Mouse (Mus musculus): ENCODE results near the gene ccdc198. TPM values are rescaled to one million over a fixed set of nuclear protein-coding genes. Genes with fewer than 3 reads are reported as not detected.
"Not testable (repeated sequence)": the region's sequence is repeated elsewhere in the genome, so short reads cannot be mapped to it uniquely, and the experiment has no call there.

The ccdc198 gene
- polyA plus RNA-seq, 1 experiment from 2014 or later = 5.8 TPM

DNA sequence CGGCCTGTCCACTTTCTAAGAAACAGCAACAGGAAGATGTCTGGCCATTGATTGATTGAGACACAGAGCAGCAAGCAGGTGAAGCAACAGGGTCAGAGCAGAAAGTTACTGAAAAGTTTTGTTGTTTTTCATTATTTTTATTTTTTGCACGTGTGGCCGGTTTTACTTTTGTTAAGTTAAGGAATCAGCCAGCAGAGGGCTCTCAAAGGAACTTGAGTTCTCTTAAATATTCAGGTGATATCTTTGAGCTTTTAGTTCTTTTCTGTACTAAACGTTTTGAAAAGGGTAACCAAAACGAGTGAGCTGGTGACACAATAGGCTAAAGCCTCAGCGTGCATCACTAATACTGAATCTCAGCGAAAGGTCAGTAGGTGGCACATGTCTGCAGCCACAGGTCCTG lies 26.6 kb downstream of the ccdc198 start:
- H3K9ac ChIP-seq (ENCODE audit: low read length) = no peak overlapping the region
- H3K4me1 ChIP-seq (replicated peaks; ENCODE audit: control insufficient read depth, insufficient read depth, low read length) = no peaks in the 10 kb centered on the region
- no peak overlapping the region for H3K4me3 ChIP-seq (ENCODE audit: low read length)
- no peak for ATAC-seq (ENCODE audit: low read depth)
- H3K27me3 ChIP-seq (ENCODE audit: control insufficient read depth, insufficient read depth, low read depth, low read length) = no peaks in the 10 kb centered on the region
- no peak overlapping the region for H3K27ac ChIP-seq (ENCODE audit: low read length)
- H3K4me2 ChIP-seq (ENCODE audit: low read depth, low read length) = no peak overlapping the region
- no peaks in the 10 kb centered on the region for H3K9me3 ChIP-seq (ENCODE audit: control insufficient read depth, low read length)
- no peaks in the 10 kb centered on the region for H3K36me3 ChIP-seq (ENCODE audit: control insufficient read depth, insufficient read depth, low read length)
- WGBS = 63% methylated on average over 7 of the region's 7 CpGs

DNA sequence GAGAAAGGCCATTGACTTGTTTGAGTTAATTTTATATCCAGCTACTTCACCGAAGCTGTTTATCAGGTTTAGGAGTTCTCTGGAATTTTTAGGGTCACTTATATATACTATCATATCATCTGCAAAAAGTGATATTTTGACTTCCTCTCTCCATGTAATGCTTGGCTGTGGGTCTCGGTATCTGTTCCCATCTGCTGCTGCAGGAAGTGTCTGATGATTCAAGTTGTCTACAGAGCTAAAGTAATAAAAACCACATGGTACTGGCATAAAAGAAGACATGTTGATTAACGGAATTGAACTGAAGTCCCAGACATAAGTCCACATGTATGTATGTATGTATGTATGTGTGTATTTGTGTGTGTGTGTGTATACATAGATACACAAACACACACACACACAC lies 35.1 kb downstream of the ccdc198 start:
- not testable (repeated sequence) for ATAC-seq (ENCODE audit: low read depth); H3K9ac ChIP-seq (ENCODE audit: low read length); H3K36me3 ChIP-seq (ENCODE audit: control insufficient read depth, insufficient read depth, low read length); H3K4me2 ChIP-seq (ENCODE audit: low read depth, low read length); H3K4me1 ChIP-seq (replicated peaks; ENCODE audit: control insufficient read depth, insufficient read depth, low read length); H3K4me3 ChIP-seq (ENCODE audit: low read length); H3K27me3 ChIP-seq (ENCODE audit: control insufficient read depth, insufficient read depth, low read depth, low read length); H3K9me3 ChIP-seq (ENCODE audit: control insufficient read depth, low read length); H3K27ac ChIP-seq (ENCODE audit: low read length)
- WGBS = 65% methylated on average over 3 of the region's 3 CpGs

DNA sequence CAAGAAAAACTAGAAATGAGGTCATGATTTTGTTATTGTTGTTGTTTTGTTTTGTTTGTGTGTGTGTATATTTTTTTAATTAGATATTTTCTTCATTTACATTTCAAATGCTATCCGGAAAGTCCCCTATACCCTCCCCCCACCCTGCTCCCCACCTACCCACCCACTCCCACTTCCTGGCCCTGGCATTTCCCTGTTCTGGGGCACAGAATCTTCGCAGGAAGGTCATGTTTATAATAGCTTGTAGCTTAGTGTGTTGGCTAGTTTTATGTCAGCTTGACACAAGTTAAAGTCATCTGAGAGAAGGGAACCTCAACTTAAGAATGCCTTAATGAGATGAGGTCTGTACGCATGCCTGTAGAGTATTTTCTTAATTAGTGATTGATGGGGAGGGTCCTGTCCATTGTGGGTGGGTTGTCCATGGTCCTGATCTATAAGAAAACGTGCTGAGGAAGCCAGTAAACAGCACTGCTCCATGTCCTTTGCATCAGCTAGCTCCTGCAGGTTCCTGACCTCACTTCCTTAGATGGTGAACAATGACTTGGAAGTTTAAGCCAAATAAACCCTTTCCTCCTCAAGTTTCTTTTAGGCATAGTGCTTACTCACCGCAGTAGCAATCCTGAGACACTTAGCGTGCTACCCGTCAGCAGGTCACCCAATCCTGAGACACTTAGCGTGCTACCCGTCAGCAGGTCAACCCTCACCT lies 44.0 kb downstream of the ccdc198 start:
- Histone ChIP-seq H3K4me3 (ENCODE audit: low read length) (no peak overlapping the region), H3K27me3 (ENCODE audit: control insufficient read depth, insufficient read depth, low read depth, low read length) (no peaks in the 10 kb centered on the region), H3K9ac (ENCODE audit: low read length) (no peak overlapping the region), H3K27ac (ENCODE audit: low read length) (peak overlapping the region; percentile 11), H3K36me3 (ENCODE audit: control insufficient read depth, insufficient read depth, low read length) (no peaks in the 10 kb centered on the region), H3K4me1 (replicated peaks; ENCODE audit: control insufficient read depth, insufficient read depth, low read length) (no peaks in the 10 kb centered on the region), H3K9me3 (ENCODE audit: control insufficient read depth, low read length) (no peaks in the 10 kb centered on the region), H3K4me2 (ENCODE audit: low read depth, low read length) (no peak overlapping the region; the same call in 1 of the 2 replicates)
- WGBS = 48% methylated on average over 9 of the region's 9 CpGs
- ATAC-seq (ENCODE audit: low read depth) = peak; percentile 76

DNA sequence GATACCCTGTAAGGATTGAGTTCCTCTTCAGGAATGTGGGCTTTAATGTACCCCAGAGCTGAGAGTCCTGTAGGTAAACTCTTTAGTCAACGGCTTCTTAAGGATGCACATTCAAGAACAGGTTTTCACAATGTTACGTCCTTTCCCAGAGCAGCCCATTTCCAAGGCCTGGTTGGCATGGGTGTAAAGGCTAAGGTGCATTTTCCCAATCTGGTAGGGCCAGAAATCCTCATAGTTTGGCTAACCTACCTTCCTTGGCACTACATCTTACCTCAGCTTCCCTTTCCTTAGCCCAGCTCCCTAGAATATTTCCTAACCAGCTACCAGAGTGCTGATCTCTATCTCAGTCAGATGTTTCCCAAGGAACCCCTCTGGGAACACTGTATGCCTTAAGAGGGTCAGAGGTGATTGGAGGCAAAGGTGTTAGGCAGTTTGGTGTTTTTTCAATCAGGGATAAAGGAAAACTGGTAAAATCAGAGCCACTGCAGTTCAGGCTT lies 48.2 kb downstream of the ccdc198 start:
- Histone ChIP-seq H3K4me2 (ENCODE audit: low read depth, low read length) (no peak overlapping the region), H3K27me3 (ENCODE audit: control insufficient read depth, insufficient read depth, low read depth, low read length) (no peaks in the 10 kb centered on the region), H3K9ac (ENCODE audit: low read length) (no peak overlapping the region), H3K4me3 (ENCODE audit: low read length) (no peak overlapping the region), H3K36me3 (ENCODE audit: control insufficient read depth, insufficient read depth, low read length) (no peaks in the 10 kb centered on the region; the same call in 1 of the 2 replicates), H3K9me3 (ENCODE audit: control insufficient read depth, low read length) (no peaks in the 10 kb centered on the region), H3K4me1 (replicated peaks; ENCODE audit: control insufficient read depth, insufficient read depth, low read length) (no peaks in the 10 kb centered on the region), H3K27ac (ENCODE audit: low read length) (no peak overlapping the region)
- whole genome bisulfite sequencing = 45% methylated on average over 2 of the region's 2 CpGs
- no peak for ATAC-seq (ENCODE audit: low read depth)

DNA sequence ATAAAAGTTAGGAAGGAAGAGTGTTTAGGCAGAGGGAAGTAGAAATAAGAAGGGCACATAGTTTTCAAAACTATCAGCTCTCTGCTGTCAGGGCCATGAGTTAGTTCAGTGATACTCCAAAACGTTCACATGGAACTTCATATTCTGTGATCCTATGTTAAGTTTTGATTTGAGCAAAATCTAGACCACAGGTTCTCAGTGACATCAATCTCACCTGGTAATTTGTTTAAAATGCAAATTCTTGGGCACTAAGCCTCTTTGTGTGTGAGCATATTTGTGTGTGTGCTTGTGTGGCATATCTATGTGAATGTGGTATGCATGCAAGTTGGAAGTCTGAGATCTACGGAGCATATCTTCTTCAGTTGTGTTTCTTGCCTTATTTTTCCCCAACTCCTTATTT lies 59.0 kb downstream of the ccdc198 start:
- Histone ChIP-seq H3K27me3 (ENCODE audit: control insufficient read depth, insufficient read depth, low read depth, low read length) (no peaks in the 10 kb centered on the region), H3K4me1 (replicated peaks; ENCODE audit: control insufficient read depth, insufficient read depth, low read length) (no peaks in the 10 kb centered on the region), H3K9me3 (ENCODE audit: control insufficient read depth, low read length) (no peaks in the 10 kb centered on the region), H3K36me3 (ENCODE audit: control insufficient read depth, insufficient read depth, low read length) (peaks cover 13% of the 10 kb centered on the region), H3K9ac (ENCODE audit: low read length) (no peak overlapping the region), H3K27ac (ENCODE audit: low read length) (no peak overlapping the region), H3K4me3 (ENCODE audit: low read length) (no peak overlapping the region), H3K4me2 (ENCODE audit: low read depth, low read length) (no peak overlapping the region)
- WGBS = 90% methylated on average over 2 of the region's 2 CpGs
- ATAC-seq (ENCODE audit: low read depth) = no peak

DNA sequence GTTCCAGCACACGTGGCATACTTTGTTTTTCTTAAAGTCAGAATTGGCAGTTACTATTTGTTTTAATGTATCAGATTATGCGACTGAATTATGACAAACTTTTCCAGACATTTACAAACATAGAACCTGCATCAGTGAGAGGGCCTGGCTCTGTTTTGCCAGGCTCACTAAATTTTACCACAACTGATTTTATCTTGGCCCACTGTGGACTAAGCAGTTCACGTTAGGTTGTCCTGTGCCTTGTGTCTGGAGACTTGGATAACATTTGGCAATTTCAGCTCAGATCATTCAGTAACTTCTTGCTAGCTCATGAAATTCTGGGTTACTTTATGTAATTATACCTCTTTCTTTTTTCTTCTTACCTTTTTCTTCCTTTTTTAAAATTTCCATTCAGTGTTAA lies 65.5 kb downstream of the ccdc198 start:
- ATAC-seq (ENCODE audit: low read depth) = no peak
- H3K4me2 ChIP-seq (ENCODE audit: low read depth, low read length) = no peak overlapping the region
- H3K27me3 ChIP-seq (ENCODE audit: control insufficient read depth, insufficient read depth, low read depth, low read length) = no peaks in the 10 kb centered on the region
- H3K9me3 ChIP-seq (ENCODE audit: control insufficient read depth, low read length) = no peaks in the 10 kb centered on the region
- H3K4me3 ChIP-seq (ENCODE audit: low read length) = no peak overlapping the region
- H3K36me3 ChIP-seq (ENCODE audit: control insufficient read depth, insufficient read depth, low read length) = peaks cover 8% of the 10 kb centered on the region; the same call in 1 of the 2 replicates
- no peak overlapping the region for H3K27ac ChIP-seq (ENCODE audit: low read length)
- H3K4me1 ChIP-seq (replicated peaks; ENCODE audit: control insufficient read depth, insufficient read depth, low read length) = peaks cover under 1% of the 10 kb centered on the region; the same call in 1 of the 2 replicates
- WGBS = 79% methylated on average over 3 of the region's 3 CpGs
- no peak overlapping the region for H3K9ac ChIP-seq (ENCODE audit: low read length)

DNA sequence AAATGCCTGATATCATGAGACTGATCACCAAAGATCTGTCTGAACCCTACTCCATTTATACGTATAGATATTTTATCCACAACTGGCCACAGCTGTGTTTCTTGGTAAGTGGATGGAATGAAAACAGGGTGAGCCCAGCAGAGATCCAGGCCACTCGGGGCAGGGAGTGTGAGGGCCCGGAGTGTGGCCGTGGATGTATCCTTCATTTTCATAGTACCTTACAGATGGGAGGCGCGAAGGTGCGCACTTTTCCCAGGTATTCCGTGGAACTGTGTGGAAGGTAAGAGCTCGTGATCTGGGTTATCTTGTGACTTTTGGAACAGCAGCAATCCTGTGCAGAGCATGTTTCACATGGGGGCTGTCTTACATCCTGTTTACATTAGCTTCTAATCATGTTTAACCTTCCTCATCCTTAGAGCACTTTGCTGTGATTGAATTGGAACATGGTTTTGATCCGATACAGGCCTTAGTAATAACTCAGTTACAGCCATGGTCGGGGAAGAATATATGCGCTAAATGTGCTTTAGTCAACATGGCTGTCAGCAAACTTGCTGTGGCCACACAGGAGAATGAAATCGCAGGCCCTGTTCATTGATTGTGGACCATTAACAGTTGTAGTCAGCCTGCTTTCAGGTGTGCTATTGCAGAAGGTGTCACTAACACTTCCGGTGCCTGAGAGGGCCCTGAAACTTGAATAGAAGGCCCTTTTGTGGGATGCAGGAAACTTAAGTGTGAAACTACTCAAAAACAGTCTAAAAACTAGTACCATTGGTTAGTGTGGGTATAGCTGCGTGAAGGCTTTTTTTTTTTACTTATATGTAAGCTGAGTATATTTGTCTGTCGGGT lies 71.8 kb downstream of the ccdc198 start:
- 20% methylated on average over 16 of the region's 16 CpGs for WGBS
- H3K9me3 ChIP-seq (ENCODE audit: control insufficient read depth, low read length) = no peaks in the 10 kb centered on the region
- peaks cover 19% of the 10 kb centered on the region for H3K4me1 ChIP-seq (replicated peaks; ENCODE audit: control insufficient read depth, insufficient read depth, low read length)
- H3K27me3 ChIP-seq (ENCODE audit: control insufficient read depth, insufficient read depth, low read depth, low read length) = no peaks in the 10 kb centered on the region
- 0 out of 2 replicates have a peak, but pooled peaks cover 3% of the 10 kb centered on the region for H3K36me3 ChIP-seq (ENCODE audit: control insufficient read depth, insufficient read depth, low read length)
- H3K4me3 ChIP-seq (ENCODE audit: low read length) = peak overlapping the region; percentile 96
- H3K4me2 ChIP-seq (ENCODE audit: low read depth, low read length) = peak overlapping the region; percentile 84
- no peak for ATAC-seq (ENCODE audit: low read depth)
- H3K9ac ChIP-seq (ENCODE audit: low read length) = peak overlapping the region; percentile 98
- no peak overlapping the region for H3K27ac ChIP-seq (ENCODE audit: low read length)

DNA sequence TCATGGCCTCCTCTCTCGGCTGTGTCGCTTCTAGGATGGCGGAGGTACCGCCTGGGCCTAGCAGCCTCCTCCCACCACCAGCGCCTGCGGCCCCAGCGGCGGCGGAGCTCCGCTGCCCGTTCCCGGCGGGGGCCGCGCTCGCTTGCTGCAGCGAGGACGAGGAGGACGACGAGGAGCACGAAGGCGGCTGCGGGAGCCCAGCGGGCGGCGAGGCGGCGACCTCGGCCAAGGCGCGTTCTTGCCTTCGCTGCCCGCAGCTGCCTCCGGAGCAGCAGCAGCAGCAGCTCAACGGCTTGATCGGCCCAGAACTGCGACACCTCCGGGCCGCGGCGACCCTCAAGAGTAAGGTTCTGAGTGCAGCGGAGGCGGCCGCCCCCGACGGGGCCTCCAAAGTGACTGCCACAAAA lies 72.7 kb downstream of the ccdc198 start:
- peak; percentile 81 for ATAC-seq (ENCODE audit: low read depth)
- Histone ChIP-seq H3K4me1 (replicated peaks; ENCODE audit: control insufficient read depth, insufficient read depth, low read length) (peaks cover 19% of the 10 kb centered on the region), H3K27me3 (ENCODE audit: control insufficient read depth, insufficient read depth, low read depth, low read length) (no peaks in the 10 kb centered on the region), H3K9ac (ENCODE audit: low read length) (peak overlapping the region; percentile 98), H3K27ac (ENCODE audit: low read length) (peak overlapping the region; percentile 73), H3K9me3 (ENCODE audit: control insufficient read depth, low read length) (no peaks in the 10 kb centered on the region), H3K36me3 (ENCODE audit: control insufficient read depth, insufficient read depth, low read length) (no peaks in the 10 kb centered on the region), H3K4me3 (ENCODE audit: low read length) (peak overlapping the region; percentile 96), H3K4me2 (ENCODE audit: low read depth, low read length) (peak overlapping the region; percentile 84)
- WGBS = 0% methylated on average over 44 of the region's 46 CpGs

DNA sequence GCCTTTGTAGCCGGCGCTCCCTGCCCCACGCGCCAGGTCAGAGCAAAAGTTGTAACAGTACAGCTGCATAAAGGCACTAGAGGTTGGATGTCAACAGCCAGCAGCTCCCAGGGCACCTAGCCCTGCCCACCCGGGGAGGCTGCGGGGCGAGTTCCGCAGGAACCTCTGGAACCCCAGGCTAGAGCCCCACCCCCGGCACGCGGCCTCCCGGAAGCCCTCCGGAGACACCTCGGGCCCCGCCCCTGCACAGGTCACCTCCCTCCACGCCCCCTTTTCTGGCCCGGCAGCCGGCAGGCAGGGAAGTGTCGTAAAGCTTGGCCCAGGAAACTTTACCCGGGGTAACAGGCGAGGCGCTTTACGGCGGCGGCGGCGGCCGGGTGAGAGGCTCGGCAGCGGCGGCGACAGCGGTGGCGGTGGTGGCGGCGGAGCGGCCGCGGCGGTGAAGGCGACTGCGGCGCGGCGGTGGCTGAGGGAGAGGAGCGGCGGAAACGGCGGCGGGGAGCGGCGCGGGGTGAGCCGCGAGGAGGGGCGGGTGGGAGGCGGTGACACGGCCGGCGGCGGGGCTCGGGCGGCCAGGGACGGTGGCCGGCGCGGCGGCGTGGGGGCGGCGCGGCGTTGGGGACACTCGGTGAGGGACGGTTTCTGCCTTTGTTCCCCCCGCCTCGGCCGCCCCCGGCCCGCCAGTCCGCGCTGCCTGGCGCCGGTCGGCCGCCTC lies 73.2 kb downstream of the ccdc198 start, which contains the start of gene Naa30:
TSS of gene Naa30 (plus strand) at position 360 of the 715 bp plus-strand sequence.
- H3K9me3 ChIP-seq (ENCODE audit: control insufficient read depth, low read length) = no peaks in the 10 kb centered on the region
- no peaks in the 10 kb centered on the region for H3K27me3 ChIP-seq (ENCODE audit: control insufficient read depth, insufficient read depth, low read depth, low read length)
- peak within 1 kb of the TSS; percentile 73 for H3K27ac ChIP-seq (ENCODE audit: low read length)
- no peaks in the 10 kb centered on the region for H3K36me3 ChIP-seq (ENCODE audit: control insufficient read depth, insufficient read depth, low read length)
- peak; percentile 96 for ATAC-seq (ENCODE audit: low read depth)
- under 1% methylated on average over 47 of the region's 86 CpGs for WGBS
- peak within 1 kb of the TSS; percentile 96 for H3K4me3 ChIP-seq (ENCODE audit: low read length)
- peaks cover 19% of the 10 kb centered on the region for H3K4me1 ChIP-seq (replicated peaks; ENCODE audit: control insufficient read depth, insufficient read depth, low read length)
- peak within 1 kb of the TSS; percentile 98 for H3K9ac ChIP-seq (ENCODE audit: low read length)
- H3K4me2 ChIP-seq (ENCODE audit: low read depth, low read length) = peak within 1 kb of the TSS; percentile 84
